Mouse (Mus musculus) left cerebral cortex, postnatal 10 days (tissue): ENCODE data around the gene Nfib. TPM values are rescaled to one million over a fixed set of nuclear protein-coding genes. Genes with fewer than 3 reads are reported as not detected.

Experiments
- DNase-seq, 2 experiments: peaks; one replicate each; pipeline ENCODE4 v3.0.0; 2021 to 2022; ENCODE audit warnings: low spot score in 2 of 2, mixed read lengths in 1 of 2; ENCODE audit errors: extremely low spot score in 1 of 2
- intact Hi-C: fragments of 180-260 bp; cut with DNase I; formaldehyde crosslinking; loops from one replicate; pipeline ENCODE4 v1.15.1; 2025
- total RNA-seq, 2 experiments: library from RNA; stranded (reverse); gene quantifications; 2 replicates each; pipeline ENCODE4 v1.2.3; 2021

Nfib gene
- total RNA-seq, 2 experiments from 2014 or later: 105 to 109 TPM

DNA sequence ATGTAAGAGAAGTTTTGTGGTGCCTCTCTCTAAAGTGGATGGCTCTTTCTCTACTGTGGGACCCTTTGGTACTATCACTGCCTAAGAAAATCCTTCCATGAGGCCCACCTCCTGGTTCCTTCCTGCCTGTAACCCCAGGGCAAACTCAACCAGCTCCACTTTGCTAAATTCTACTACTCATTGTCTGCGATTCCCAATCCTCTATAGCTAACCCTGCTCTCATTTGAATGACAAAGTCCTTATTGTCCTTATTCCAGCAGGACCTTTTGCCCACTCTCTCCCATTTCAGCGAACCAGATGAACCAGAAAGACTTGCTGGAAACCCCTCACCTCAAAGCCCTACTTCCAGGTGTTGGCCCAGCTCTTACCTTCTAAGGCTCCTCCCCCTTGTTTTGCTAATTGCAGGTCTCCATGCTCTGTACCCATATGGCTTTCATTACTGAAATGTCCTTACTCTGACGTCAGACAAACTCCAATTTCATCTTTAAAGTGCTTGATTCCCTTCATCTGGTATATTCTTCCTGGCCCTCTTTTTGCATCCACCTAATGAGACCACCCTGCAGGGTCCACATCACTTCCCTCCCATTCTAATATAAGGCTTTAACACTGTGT lies 304.0 kb downstream of the Nfib start:
- intact Hi-C loops: no loop called here

GRCm38 (mm10) chr4:82400536-82400935 lies 305.0 kb downstream of the Nfib start:
- intact Hi-C loops: no loop called here

More for the DNA sequence above, 304.0 kb downstream of the Nfib start:
- DNase-seq: no peak

DNA sequence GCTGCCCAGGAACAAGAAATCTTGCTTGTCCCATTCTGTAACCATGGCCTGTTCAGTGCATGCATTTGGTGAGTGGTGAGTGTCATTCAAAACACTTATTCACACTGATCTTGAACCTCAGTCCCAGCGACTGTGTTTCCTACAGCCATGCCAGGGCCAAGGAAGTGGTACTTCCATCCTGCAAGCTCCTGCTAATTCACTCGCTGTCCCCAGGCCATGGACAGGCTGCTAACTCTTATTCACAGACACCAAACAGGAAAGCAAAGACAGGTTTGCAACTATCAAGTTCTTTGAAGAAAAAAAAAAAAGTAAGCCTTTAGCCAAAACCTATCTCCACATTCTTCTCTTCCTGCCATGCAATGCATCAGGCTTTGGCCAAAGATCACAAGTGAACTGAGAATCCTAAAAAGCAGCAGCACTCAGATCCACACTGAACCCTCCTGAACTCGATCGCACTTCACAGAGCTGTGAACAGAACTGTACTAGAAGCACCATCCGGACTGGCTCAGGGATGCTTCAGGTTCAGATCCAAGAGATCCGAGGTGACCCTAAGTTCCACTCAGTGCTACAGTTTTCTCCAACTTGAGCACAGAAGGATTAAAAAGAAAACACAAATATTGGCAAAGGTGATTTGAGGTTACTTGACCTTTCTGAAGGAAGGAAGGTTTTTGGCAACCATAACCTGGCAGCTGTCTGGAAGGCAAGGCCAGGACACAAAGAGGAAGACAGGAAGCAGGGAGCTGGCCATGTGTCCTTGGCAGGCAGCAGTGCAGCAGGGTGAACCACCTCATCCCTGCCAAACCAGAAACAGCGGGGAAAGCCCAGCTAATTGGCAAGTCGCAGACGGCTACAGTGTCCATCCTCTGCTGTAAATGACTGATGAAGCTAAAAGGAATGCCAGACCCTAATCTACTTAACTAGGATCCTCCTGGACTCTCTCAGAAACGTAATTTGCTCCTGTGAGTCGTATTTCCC lies 305.9 kb downstream of the Nfib start:
- DNase-seq: peak; percentile 38 to 45
- intact Hi-C loops: no loop called here

More at GRCm38 (mm10) chr4:82400536-82400935, 305.0 kb downstream of the Nfib start:
- DNase-seq: peak in 1 of 2 experiments; percentile 45

GRCm38 (mm10) chr4:82398282-82398681 lies 307.3 kb downstream of the Nfib start:
- intact Hi-C loops: no loop called here

DNA sequence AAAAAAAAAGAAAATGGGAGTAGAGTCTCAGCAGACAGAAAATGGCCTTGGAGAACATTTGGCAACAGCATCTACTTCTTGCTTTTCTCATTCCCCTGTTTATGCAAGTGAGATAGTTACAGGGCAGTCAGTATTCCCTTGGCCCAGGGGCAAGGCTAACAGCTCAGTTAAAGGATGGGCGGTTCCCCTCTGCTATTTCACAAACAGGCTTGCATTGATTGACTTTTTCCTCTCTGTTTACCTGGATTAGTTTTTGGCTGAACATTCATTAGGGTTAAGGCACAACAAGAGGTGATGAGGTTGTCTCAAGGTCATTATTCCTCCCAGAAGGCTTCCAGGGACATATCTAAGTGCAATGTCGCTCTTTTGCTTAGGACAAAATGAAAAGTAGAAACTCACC lies 308.7 kb downstream of the Nfib start:
- intact Hi-C loops: no loop called here
- no peak for DNase-seq

More at GRCm38 (mm10) chr4:82398282-82398681, 307.3 kb downstream of the Nfib start:
- DNase-seq: no peak

- intact Hi-C loops: no loop called here
These were observed 309.5 kb downstream of the Nfib start for GRCm38 (mm10) chr4:82396003-82396402.

DNA sequence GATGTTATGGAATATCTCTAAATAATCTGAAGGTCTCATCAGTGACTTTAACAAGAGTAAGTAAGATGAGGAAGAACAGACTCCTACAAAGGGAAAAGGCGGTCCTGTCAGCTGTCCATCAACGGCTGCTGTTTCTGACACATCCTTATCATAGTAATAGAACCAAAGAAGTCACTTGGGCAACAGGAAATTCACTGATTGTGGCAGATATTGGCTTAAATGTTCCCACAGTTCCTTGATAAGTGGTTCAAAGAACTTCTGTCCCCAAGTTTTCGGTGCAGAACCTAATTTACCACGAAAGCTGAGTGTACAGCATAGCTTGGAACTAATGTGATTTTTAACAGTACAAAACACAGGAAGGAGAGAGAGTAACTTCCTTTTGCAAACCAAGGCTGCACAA lies 311.2 kb downstream of the Nfib start:
- DNase-seq: no peak
- intact Hi-C loops: no loop called here

More at GRCm38 (mm10) chr4:82396003-82396402, 309.5 kb downstream of the Nfib start:
- DNase-seq: no peak

- no peak for DNase-seq
- intact Hi-C loops: no loop called here
These were observed 312.5 kb downstream of the Nfib start for GRCm38 (mm10) chr4:82393021-82393420.

- intact Hi-C loops: no loop called here
- DNase-seq: no peak
These were observed 313.1 kb downstream of the Nfib start for GRCm38 (mm10) chr4:82392496-82392895.

DNA sequence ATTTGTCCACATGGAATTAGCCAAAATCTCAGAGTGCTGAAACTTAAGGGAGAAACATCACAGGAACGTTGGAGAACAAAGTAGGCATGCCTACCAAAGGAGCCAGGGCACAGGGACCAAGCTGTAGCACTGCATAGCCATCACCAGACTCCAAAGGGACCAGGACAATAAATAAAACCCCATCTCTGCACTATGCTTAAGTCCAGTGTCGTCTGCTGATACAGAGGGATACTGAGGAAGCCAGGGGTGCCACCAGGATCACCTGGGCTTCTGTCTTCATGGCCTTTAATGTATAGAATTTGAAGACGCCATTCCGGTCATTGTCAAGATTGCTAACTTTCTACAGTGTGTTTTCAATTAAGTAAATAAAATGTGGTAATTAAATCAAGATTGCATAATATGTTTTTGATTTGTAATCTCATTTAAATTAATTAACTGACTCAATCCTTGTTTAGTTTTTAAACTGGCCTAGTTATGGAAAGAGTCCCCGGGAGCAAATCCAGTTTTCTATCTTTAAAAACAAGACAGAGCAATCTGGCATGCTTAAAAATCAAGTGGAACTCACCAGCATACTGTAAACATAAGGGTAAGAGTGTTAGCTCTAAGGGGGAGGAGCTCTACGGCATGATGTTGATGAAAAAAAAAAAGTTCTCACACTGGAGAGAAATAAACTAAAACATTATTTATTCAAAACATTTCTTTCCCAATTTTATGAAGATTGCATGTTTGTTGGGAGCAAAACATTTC lies 313.7 kb downstream of the Nfib start:
- DNase-seq: no peak
- intact Hi-C loops: no loop called here

- DNase-seq: no peak
- intact Hi-C loops: no loop called here
These were observed 315.0 kb downstream of the Nfib start for GRCm38 (mm10) chr4:82390545-82390944.

DNA sequence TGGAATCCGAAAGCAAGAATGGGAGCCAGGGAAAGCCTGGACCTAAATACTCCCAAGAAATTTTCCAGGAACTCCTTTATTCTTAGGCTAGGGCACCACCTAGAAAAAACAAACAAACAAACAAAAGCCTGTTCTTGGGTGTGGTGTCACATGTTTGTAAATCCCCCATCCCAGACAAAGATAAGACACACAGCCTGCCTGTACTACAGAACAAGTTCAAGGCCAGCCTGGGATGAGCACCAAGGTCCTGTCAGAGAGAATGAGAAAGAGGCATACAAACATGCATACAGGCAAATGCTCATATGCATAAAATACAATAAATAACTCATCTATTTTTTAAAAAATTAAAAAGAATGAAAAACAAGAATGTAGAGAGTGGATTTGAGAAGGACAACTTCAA lies 315.7 kb downstream of the Nfib start:
- intact Hi-C loops: no loop called here
- DNase-seq: no peak

GRCm38 (mm10) chr4:82387620-82388019 lies 317.9 kb downstream of the Nfib start:
- intact Hi-C loops: no loop called here
- DNase-seq: no peak

GRCm38 (mm10) chr4:82386222-82386993 lies 319.1 kb downstream of the Nfib start:
- DNase-seq: no peak

DNA sequence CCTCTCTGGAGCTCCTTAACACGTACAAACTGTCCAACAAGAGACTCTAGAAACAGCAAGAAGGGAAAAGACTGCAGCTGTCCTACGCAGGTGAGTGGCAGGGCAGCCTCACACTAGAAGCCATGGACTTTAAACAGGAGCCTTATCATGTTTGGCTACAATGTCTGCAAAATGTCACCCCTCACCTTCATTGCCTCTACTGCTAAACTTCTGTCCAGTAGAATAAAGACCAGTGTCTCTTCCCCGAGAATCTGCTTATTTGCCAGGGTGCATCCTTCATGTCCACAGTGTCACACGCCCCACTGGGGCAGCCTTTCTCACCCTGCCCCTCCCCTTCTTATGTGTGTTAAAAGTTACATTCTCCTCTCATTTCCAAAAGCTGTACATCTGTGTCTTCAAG lies 319.9 kb downstream of the Nfib start:
- no peak for DNase-seq
- intact Hi-C loops: no loop called here

More at GRCm38 (mm10) chr4:82386222-82386993, 319.1 kb downstream of the Nfib start:
- intact Hi-C loops: no loop called here

GRCm38 (mm10) chr4:82383991-82384731 lies 321.4 kb downstream of the Nfib start:
- intact Hi-C loops: no loop called here
- DNase-seq: no peak

DNA sequence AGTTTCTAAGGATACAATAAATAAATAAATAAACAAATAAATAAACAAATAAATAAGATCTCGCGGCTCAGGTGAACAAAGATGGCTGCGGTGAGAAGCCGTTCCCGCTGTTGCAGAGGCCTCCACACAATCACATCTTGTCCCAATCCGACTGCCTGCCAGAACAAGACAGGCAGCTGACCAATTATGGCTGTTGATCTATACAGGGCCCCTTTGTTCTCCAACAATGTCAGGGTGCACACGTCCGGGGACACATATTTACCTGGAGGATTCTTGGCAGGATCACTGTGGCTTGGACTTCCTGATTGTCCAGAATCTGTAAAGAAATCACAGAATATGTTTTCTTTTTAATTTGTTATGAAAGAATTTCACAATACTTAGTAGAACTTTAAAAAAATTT lies 322.2 kb downstream of the Nfib start:
- DNase-seq: no peak
- intact Hi-C loops: no loop called here

GRCm38 (mm10) chr4:82381786-82382185 lies 323.8 kb downstream of the Nfib start:
- DNase-seq: no peak
- intact Hi-C loops: no loop called here
